Mouse (Mus musculus) heart, embryonic 10.5 days (tissue): ENCODE results near the gene Rabgap1. TPM values are rescaled to one million over a fixed set of nuclear protein-coding genes. Genes with fewer than 3 reads are reported as not detected.
"Not testable (repeated sequence)": the region's sequence is repeated elsewhere in the genome, so short reads cannot be mapped to it uniquely, and the experiment has no call there.

Source experiments
- DNase-seq: peaks from one replicate; pipeline ENCODE4 v3.0.0-alpha.2; 2017; ENCODE audit warnings: low spot score
- H3K27ac ChIP-seq: fragments of 300-500 bp; sonication (generic); 2 replicates; pipeline ENCODE4 v1.5.1; 2016; ENCODE audit warnings: mild to moderate bottlenecking
- H3K27me3 ChIP-seq: fragments of 300-500 bp; sonication (generic); 2 replicates; pipeline ENCODE4 v1.6.1; 2016; ENCODE audit warnings: mild to moderate bottlenecking; ENCODE audit not compliant: poor library complexity, insufficient read depth, severe bottlenecking
- H3K36me3 ChIP-seq: fragments of 300-500 bp; sonication (generic); 2 replicates; pipeline ENCODE4 v1.6.1; 2016; ENCODE audit warnings: mild to moderate bottlenecking, moderate library complexity
- H3K4me1 ChIP-seq: fragments of 300-500 bp; sonication (generic); 2 replicates; pipeline ENCODE4 v1.6.1; 2016; ENCODE audit warnings: mild to moderate bottlenecking
- H3K4me3 ChIP-seq: fragments of 300-500 bp; sonication (generic); 2 replicates; pipeline ENCODE4 v1.5.1; 2016; ENCODE audit warnings: mild to moderate bottlenecking, moderate library complexity
- H3K9me3 ChIP-seq: fragments of 300-500 bp; sonication (generic); 2 replicates; pipeline ENCODE4 v1.6.1; 2016; ENCODE audit warnings: mild to moderate bottlenecking, moderate library complexity
- WGBS: fragments of 180-500 bp; shearing (Covaris S2); methylation state at CpG from one replicate; pipeline ENCODE4 v1.1.7; 2016; 5-methylcytosine and 5-hydroxymethylcytosine counted together
- polyA plus RNA-seq: library from polyadenylated mRNA; unstranded; fragments of >200 nt; fragmentation: Nextera tagmentation; extraction: Ambion mirVana; gene quantifications from 2 replicates; pipeline ENCODE4 v1.2.1, GENCODE M21; 2016

Gene Rabgap1
- polyA plus RNA-seq, 1 experiment from 2014 or later = 33.3 TPM

- no peak for DNase-seq
- H3K27ac ChIP-seq = no peak overlapping the region
- no peak overlapping the region for H3K4me3 ChIP-seq
- no peaks in the 10 kb centered on the region for H3K27me3 ChIP-seq
- H3K9me3 ChIP-seq = no peaks in the 10 kb centered on the region
- peaks cover 64% of the 10 kb centered on the region for H3K36me3 ChIP-seq
- no peaks in the 10 kb centered on the region for H3K4me1 ChIP-seq
Measured at GRCm38 (mm10) chr2:37479559-37479958, 36.5 kb downstream of the Rabgap1 start.

- Histone ChIP-seq H3K27me3 (no peaks in the 10 kb centered on the region), H3K4me3 (no peak overlapping the region), H3K27ac (no peak overlapping the region), H3K4me1 (no peaks in the 10 kb centered on the region), H3K36me3 (peaks cover 64% of the 10 kb centered on the region), H3K9me3 (no peaks in the 10 kb centered on the region)
- DNase-seq = no peak
- 96% methylated on average over 2 of the region's 2 CpGs for WGBS
Measured at GRCm38 (mm10) chr2:37480039-37480438, 37.0 kb downstream of the Rabgap1 start.

GRCm38 (mm10) chr2:37484165-37484564, 41.1 kb downstream of the Rabgap1 start:
- DNase-seq = no peak
- H3K4me1 ChIP-seq = no peaks in the 10 kb centered on the region
- H3K36me3 ChIP-seq = peaks cover 55% of the 10 kb centered on the region
- no peaks in the 10 kb centered on the region for H3K9me3 ChIP-seq
- no peak overlapping the region for H3K4me3 ChIP-seq
- H3K27ac ChIP-seq = no peak overlapping the region
- H3K27me3 ChIP-seq = no peaks in the 10 kb centered on the region
- 91% methylated on average over 2 of the region's 2 CpGs for WGBS

- Histone ChIP-seq H3K27ac (no peak overlapping the region), H3K9me3 (no peaks in the 10 kb centered on the region), H3K4me3 (no peak overlapping the region), H3K4me1 (no peaks in the 10 kb centered on the region), H3K27me3 (no peaks in the 10 kb centered on the region), H3K36me3 (peaks cover 60% of the 10 kb centered on the region)
- WGBS = 88% methylated on average over 1 of the region's 1 CpGs
- no peak for DNase-seq
Measured at GRCm38 (mm10) chr2:37485370-37485769, 42.3 kb downstream of the Rabgap1 start.

GRCm38 (mm10) chr2:37486408-37486807, 43.3 kb downstream of the Rabgap1 start:
- H3K27ac ChIP-seq = no peak overlapping the region
- no peaks in the 10 kb centered on the region for H3K4me1 ChIP-seq
- peaks cover 68% of the 10 kb centered on the region for H3K36me3 ChIP-seq
- H3K4me3 ChIP-seq = no peak overlapping the region
- DNase-seq = no peak
- H3K9me3 ChIP-seq = no peaks in the 10 kb centered on the region
- no peaks in the 10 kb centered on the region for H3K27me3 ChIP-seq

GRCm38 (mm10) chr2:37488956-37489355, 45.9 kb downstream of the Rabgap1 start:
- Histone ChIP-seq H3K27ac (no peak overlapping the region), H3K36me3 (peaks cover 81% of the 10 kb centered on the region)

GRCm38 (mm10) chr2:37497321-37497720, 54.2 kb downstream of the Rabgap1 start:
- no peaks in the 10 kb centered on the region for H3K9me3 ChIP-seq
- H3K4me3 ChIP-seq = no peak overlapping the region
- no peaks in the 10 kb centered on the region for H3K4me1 ChIP-seq
- no peak for DNase-seq
- 89% methylated on average over 4 of the region's 4 CpGs for WGBS
- no peak overlapping the region for H3K27ac ChIP-seq
- peaks cover 65% of the 10 kb centered on the region for H3K36me3 ChIP-seq
- no peaks in the 10 kb centered on the region for H3K27me3 ChIP-seq

More at GRCm38 (mm10) chr2:37488956-37489355, 45.9 kb downstream of the Rabgap1 start:
- no peak for DNase-seq
- H3K4me1 ChIP-seq = no peaks in the 10 kb centered on the region
- H3K9me3 ChIP-seq = no peaks in the 10 kb centered on the region
- H3K27me3 ChIP-seq = no peaks in the 10 kb centered on the region
- 92% methylated on average over 2 of the region's 2 CpGs for WGBS
- H3K4me3 ChIP-seq = no peak overlapping the region

GRCm38 (mm10) chr2:37505856-37506255, 62.8 kb downstream of the Rabgap1 start:
- H3K9me3 ChIP-seq, H3K27me3 ChIP-seq, DNase-seq, H3K4me1 ChIP-seq, H3K27ac ChIP-seq, H3K4me3 ChIP-seq: not testable (repeated sequence)
- 90% methylated on average over 2 of the region's 2 CpGs for WGBS
- peaks cover 42% of the 10 kb centered on the region for H3K36me3 ChIP-seq

- WGBS = 90% methylated on average over 4 of the region's 4 CpGs
- DNase-seq = no peak
- Histone ChIP-seq H3K27ac (no peak overlapping the region), H3K27me3 (no peaks in the 10 kb centered on the region), H3K9me3 (no peaks in the 10 kb centered on the region), H3K36me3 (peaks cover 33% of the 10 kb centered on the region), H3K4me1 (peaks cover 5% of the 10 kb centered on the region), H3K4me3 (no peak overlapping the region)
Measured at GRCm38 (mm10) chr2:37511134-37511901, 68.2 kb downstream of the Rabgap1 start.

- peak within 1 kb of the TSS; percentile 63; the same call in 1 of the 2 replicates for H3K27ac ChIP-seq
- peaks cover 14% of the 10 kb centered on the region for H3K4me1 ChIP-seq
- H3K9me3 ChIP-seq = no peaks in the 10 kb centered on the region
Measured at GRCm38 (mm10) chr2:37516030-37516710, 73.1 kb downstream of the Rabgap1 start, which contains the start of gene Gpr21. Gene Gpr21 (plus strand): TSS chr2:37516332.

GRCm38 (mm10) chr2:37516922-37517462, 73.9 kb downstream of the Rabgap1 start:
- Histone ChIP-seq H3K4me1 (peaks cover 14% of the 10 kb centered on the region), H3K4me3 (no peak overlapping the region), H3K36me3 (peaks cover 24% of the 10 kb centered on the region), H3K9me3 (no peaks in the 10 kb centered on the region), H3K27ac (no peak overlapping the region), H3K27me3 (no peaks in the 10 kb centered on the region)
- DNase-seq = no peak
- WGBS = 36% methylated on average over 4 of the region's 4 CpGs

More at GRCm38 (mm10) chr2:37516030-37516710, 73.1 kb downstream of the Rabgap1 start, which contains the start of gene Gpr21:
- Histone ChIP-seq H3K36me3 (peaks cover 27% of the 10 kb centered on the region), H3K27me3 (no peaks in the 10 kb centered on the region), H3K4me3 (peak within 1 kb of the TSS; percentile 40)
- WGBS = 23% methylated on average over 11 of the region's 11 CpGs
- DNase-seq = no peak

- WGBS = 91% methylated on average over 4 of the region's 4 CpGs
- H3K4me3 ChIP-seq = no peak overlapping the region
- H3K36me3 ChIP-seq = peaks cover 12% of the 10 kb centered on the region
- peaks cover 14% of the 10 kb centered on the region for H3K4me1 ChIP-seq
- no peak for DNase-seq
- no peak overlapping the region for H3K27ac ChIP-seq
- no peaks in the 10 kb centered on the region for H3K27me3 ChIP-seq
- H3K9me3 ChIP-seq = no peaks in the 10 kb centered on the region
Measured at GRCm38 (mm10) chr2:37518561-37519285, 75.6 kb downstream of the Rabgap1 start.

GRCm38 (mm10) chr2:37519286-37519640, 76.2 kb downstream of the Rabgap1 start:
- Histone ChIP-seq H3K4me1 (peaks cover 14% of the 10 kb centered on the region), H3K4me3 (no peak overlapping the region), H3K36me3 (peaks cover 12% of the 10 kb centered on the region), H3K27me3 (no peaks in the 10 kb centered on the region), H3K27ac (no peak overlapping the region), H3K9me3 (no peaks in the 10 kb centered on the region)
- WGBS = 98% methylated on average over 1 of the region's 1 CpGs
- DNase-seq = no peak
